Mouse (Mus musculus) urinary bladder, postnatal 10 days (tissue): ENCODE data around the gene Abcc8.

Experiments used
- DNase-seq: peaks from one replicate; pipeline ENCODE4 v3.0.0; 2022; ENCODE audit warnings: low spot score

Abcc8 gene

GRCm38 (mm10) chr7:46110079-46110478 is 69.8 kb downstream of the Abcc8 start:
- no peak for DNase-seq

GRCm38 (mm10) chr7:46105484-46105883 is 74.3 kb downstream of the Abcc8 start:
- DNase-seq: no peak

- no peak for DNase-seq
Measured at GRCm38 (mm10) chr7:46104256-46104915, 75.4 kb downstream of the Abcc8 start.

GRCm38 (mm10) chr7:46103771-46104170 is 76.1 kb downstream of the Abcc8 start:
- DNase-seq: no peak

- no peak for DNase-seq
Measured at GRCm38 (mm10) chr7:46103075-46103591, 76.7 kb downstream of the Abcc8 start.

GRCm38 (mm10) chr7:46100563-46100962 is 79.3 kb downstream of the Abcc8 start, which contains the start of gene Kcnj11:
Gene Kcnj11 (minus strand): TSS chr7:46100764.
- no peak for DNase-seq

GRCm38 (mm10) chr7:46099682-46100081 is 80.2 kb downstream of the Abcc8 start:
- DNase-seq: no peak

GRCm38 (mm10) chr7:46098919-46099286 is 80.9 kb downstream of the Abcc8 start:
- DNase-seq: no peak

GRCm38 (mm10) chr7:46098221-46098918 is 81.5 kb downstream of the Abcc8 start:
- DNase-seq: no peak

- no peak for DNase-seq
Measured at GRCm38 (mm10) chr7:46097319-46097783, 82.5 kb downstream of the Abcc8 start.

- DNase-seq: no peak
Measured at GRCm38 (mm10) chr7:46096136-46096535, 83.7 kb downstream of the Abcc8 start.

- DNase-seq: no peak
Measured at GRCm38 (mm10) chr7:46092803-46093202, 87.0 kb downstream of the Abcc8 start.

GRCm38 (mm10) chr7:46088241-46088640 is 91.6 kb downstream of the Abcc8 start:
- DNase-seq: no peak

GRCm38 (mm10) chr7:46086378-46086777 is 93.5 kb downstream of the Abcc8 start:
- DNase-seq: no peak

- DNase-seq: no peak
Measured at GRCm38 (mm10) chr7:46084839-46085513, 94.9 kb downstream of the Abcc8 start.

- no peak for DNase-seq
Measured at GRCm38 (mm10) chr7:46084024-46084423, 95.8 kb downstream of the Abcc8 start.

GRCm38 (mm10) chr7:46077675-46078074 is 102.2 kb downstream of the Abcc8 start:
- DNase-seq: no peak

- DNase-seq: no peak
Measured at GRCm38 (mm10) chr7:46076844-46077243, 103.0 kb downstream of the Abcc8 start.

- DNase-seq: no peak
Measured at GRCm38 (mm10) chr7:46068831-46069230, 111.0 kb downstream of the Abcc8 start.

GRCm38 (mm10) chr7:46063296-46063695 is 116.5 kb downstream of the Abcc8 start:
- DNase-seq: no peak

- DNase-seq: no peak
Measured at GRCm38 (mm10) chr7:46061614-46062013, 118.2 kb downstream of the Abcc8 start.

- no peak for DNase-seq
Measured at GRCm38 (mm10) chr7:46060688-46061087, 119.1 kb downstream of the Abcc8 start.

GRCm38 (mm10) chr7:46058882-46059281 is 121.0 kb downstream of the Abcc8 start:
- DNase-seq: no peak
